Mouse (Mus musculus) embryonic facial prominence, embryonic 13.5 days (tissue): ENCODE results near the gene Ccn5. TPM values are rescaled to one million over a fixed set of nuclear protein-coding genes. Genes with fewer than 3 reads are reported as not detected.
A peak's percentile ranks its signal among the peaks of the same experiment; 100 is the strongest.

Source experiments
- ATAC-seq: fragments of 200-750 bp; cut with Nextera tagmentation; 2 replicates; pipeline ENCODE4 v1.8.0; 2017; ENCODE audit warnings: low read depth; ENCODE audit not compliant: insufficient number of reproducible peaks, insufficient read depth, low FRiP score, low TSS enrichment
- H3K27ac ChIP-seq: fragments of 300-500 bp; sonication (generic); 2 replicates; pipeline ENCODE4 v1.5.1; 2015; ENCODE audit warnings: moderate library complexity, mild to moderate bottlenecking, inconsistent platforms
- H3K27me3 ChIP-seq: fragments of 300-500 bp; sonication (generic); 2 replicates; pipeline ENCODE4 v1.6.1; 2015; ENCODE audit warnings: mild to moderate bottlenecking, inconsistent platforms
- H3K36me3 ChIP-seq: fragments of 300-500 bp; sonication (generic); 2 replicates; pipeline ENCODE4 v1.6.1; 2015; ENCODE audit warnings: mild to moderate bottlenecking, inconsistent platforms
- H3K4me1 ChIP-seq: fragments of 300-500 bp; sonication (generic); 2 replicates; pipeline ENCODE4 v1.6.1; 2015; ENCODE audit warnings: inconsistent platforms
- H3K4me2 ChIP-seq: fragments of 300-500 bp; sonication (generic); 2 replicates; pipeline ENCODE4 v1.6.1; 2015; ENCODE audit warnings: moderate library complexity, mild to moderate bottlenecking, inconsistent platforms
- H3K4me3 ChIP-seq: fragments of 300-500 bp; sonication (generic); 2 replicates; pipeline ENCODE4 v1.5.1; 2015; ENCODE audit warnings: mild to moderate bottlenecking, inconsistent platforms
- H3K9ac ChIP-seq: fragments of 300-500 bp; sonication (generic); 2 replicates; pipeline ENCODE4 v1.6.1; 2015; ENCODE audit warnings: mild to moderate bottlenecking, inconsistent platforms
- H3K9me3 ChIP-seq: fragments of 300-500 bp; sonication (generic); 2 replicates; pipeline ENCODE4 v1.6.1; 2016; ENCODE audit warnings: inconsistent platforms
- WGBS: fragments of 180-500 bp; shearing (Covaris S2); methylation state at CpG from one replicate; pipeline ENCODE4 v1.1.7; 2015; ENCODE audit warnings: mixed read lengths; 5-methylcytosine and 5-hydroxymethylcytosine counted together
- polyA plus RNA-seq: library from polyadenylated mRNA; unstranded; fragments of >200 nt; fragmentation: Nextera tagmentation; extraction: Ambion mirVana; gene quantifications from 2 replicates; pipeline ENCODE4 v1.2.1, GENCODE M21; 2015

Gene Ccn5
- polyA plus RNA-seq: 0.24 and 0.34 TPM in 2 replicates

GRCm38 (mm10) chr2:163820607-163821006, at the start of gene Ccn5:
Ccn5 (plus strand) TSS chr2:163820861.
- Histone ChIP-seq H3K27ac (no peak within 1 kb of the TSS), H3K4me3 (no peak within 1 kb of the TSS), H3K27me3 (peaks cover 4% of the 10 kb centered on the region; the same call in 1 of the 2 replicates), H3K9me3 (no peaks in the 10 kb centered on the region), H3K4me2 (no peak within 1 kb of the TSS), H3K4me1 (peaks cover 7% of the 10 kb centered on the region), H3K36me3 (no peaks in the 10 kb centered on the region), H3K9ac (no peak within 1 kb of the TSS)
- 66% methylated on average over 4 of the region's 4 CpGs for WGBS
- ATAC-seq: no peak

GRCm38 (mm10) chr2:163776661-163777060, 44.0 kb upstream of the Ccn5 start:
- WGBS: 19% methylated on average over 13 of the region's 13 CpGs
- Histone ChIP-seq H3K27me3 (peaks cover 23% of the 10 kb centered on the region; the same call in 1 of the 2 replicates), H3K9ac (no peak overlapping the region), H3K4me2 (no peak overlapping the region), H3K4me3 (no peak overlapping the region), H3K9me3 (no peaks in the 10 kb centered on the region), H3K4me1 (no peaks in the 10 kb centered on the region), H3K27ac (no peak overlapping the region), H3K36me3 (no peaks in the 10 kb centered on the region)
- no peak for ATAC-seq

- WGBS: 7% methylated on average over 2 of the region's 2 CpGs
- Histone ChIP-seq H3K4me1 (no peaks in the 10 kb centered on the region), H3K27ac (no peak overlapping the region)
These were observed 43.6 kb upstream of the Ccn5 start for GRCm38 (mm10) chr2:163777061-163777460.

GRCm38 (mm10) chr2:163778896-163779295, 41.8 kb upstream of the Ccn5 start:
- WGBS: 67% methylated on average over 4 of the region's 4 CpGs
- no peaks in the 10 kb centered on the region for H3K4me1 ChIP-seq
- no peaks in the 10 kb centered on the region for H3K36me3 ChIP-seq
- H3K27me3 ChIP-seq: peaks cover 23% of the 10 kb centered on the region; the same call in 1 of the 2 replicates
- no peak overlapping the region for H3K27ac ChIP-seq
- ATAC-seq: no peak
- H3K4me3 ChIP-seq: no peak overlapping the region
- H3K9me3 ChIP-seq: no peaks in the 10 kb centered on the region
- no peak overlapping the region for H3K9ac ChIP-seq
- no peak overlapping the region for H3K4me2 ChIP-seq

More at GRCm38 (mm10) chr2:163777061-163777460, 43.6 kb upstream of the Ccn5 start:
- no peaks in the 10 kb centered on the region for H3K9me3 ChIP-seq
- H3K9ac ChIP-seq: no peak overlapping the region
- no peak for ATAC-seq
- H3K27me3 ChIP-seq: peaks cover 23% of the 10 kb centered on the region; the same call in 1 of the 2 replicates
- H3K4me3 ChIP-seq: no peak overlapping the region
- H3K36me3 ChIP-seq: no peaks in the 10 kb centered on the region
- H3K4me2 ChIP-seq: no peak overlapping the region

- H3K4me3 ChIP-seq: no peak overlapping the region
- no peak overlapping the region for H3K9ac ChIP-seq
- H3K27me3 ChIP-seq: no peaks in the 10 kb centered on the region
- no peak for ATAC-seq
- no peaks in the 10 kb centered on the region for H3K4me1 ChIP-seq
- H3K4me2 ChIP-seq: no peak overlapping the region
- WGBS: 89% methylated on average over 6 of the region's 6 CpGs
- H3K27ac ChIP-seq: no peak overlapping the region
- no peaks in the 10 kb centered on the region for H3K36me3 ChIP-seq
- H3K9me3 ChIP-seq: no peaks in the 10 kb centered on the region
These were observed 37.3 kb upstream of the Ccn5 start for GRCm38 (mm10) chr2:163783368-163783767.

GRCm38 (mm10) chr2:163783901-163784300, 36.8 kb upstream of the Ccn5 start:
- 73% methylated on average over 4 of the region's 4 CpGs for WGBS

GRCm38 (mm10) chr2:163787086-163787485, 33.6 kb upstream of the Ccn5 start:
- Histone ChIP-seq H3K9me3 (no peaks in the 10 kb centered on the region), H3K4me3 (no peak overlapping the region), H3K36me3 (no peaks in the 10 kb centered on the region), H3K4me2 (no peak overlapping the region), H3K27me3 (no peaks in the 10 kb centered on the region), H3K9ac (no peak overlapping the region), H3K27ac (no peak overlapping the region), H3K4me1 (no peaks in the 10 kb centered on the region)
- 77% methylated on average over 6 of the region's 6 CpGs for WGBS
- no peak for ATAC-seq

More at GRCm38 (mm10) chr2:163783901-163784300, 36.8 kb upstream of the Ccn5 start:
- Histone ChIP-seq H3K9me3 (no peaks in the 10 kb centered on the region), H3K4me2 (no peak overlapping the region), H3K9ac (no peak overlapping the region), H3K36me3 (no peaks in the 10 kb centered on the region), H3K27ac (no peak overlapping the region), H3K4me1 (no peaks in the 10 kb centered on the region), H3K4me3 (no peak overlapping the region), H3K27me3 (no peaks in the 10 kb centered on the region)
- no peak for ATAC-seq

- ATAC-seq: no peak
- WGBS: 46% methylated on average over 3 of the region's 3 CpGs
- H3K27me3 ChIP-seq: no peaks in the 10 kb centered on the region
- H3K9ac ChIP-seq: no peak overlapping the region
- no peaks in the 10 kb centered on the region for H3K36me3 ChIP-seq
- H3K4me2 ChIP-seq: no peak overlapping the region
- H3K4me3 ChIP-seq: no peak overlapping the region
- no peaks in the 10 kb centered on the region for H3K4me1 ChIP-seq
- no peak overlapping the region for H3K27ac ChIP-seq
- no peaks in the 10 kb centered on the region for H3K9me3 ChIP-seq
These were observed 33.0 kb upstream of the Ccn5 start for GRCm38 (mm10) chr2:163787709-163788108.

GRCm38 (mm10) chr2:163788484-163788883, 32.2 kb upstream of the Ccn5 start:
- H3K4me3 ChIP-seq: no peak overlapping the region
- no peak overlapping the region for H3K27ac ChIP-seq
- no peak overlapping the region for H3K9ac ChIP-seq
- no peaks in the 10 kb centered on the region for H3K36me3 ChIP-seq
- H3K4me2 ChIP-seq: no peak overlapping the region
- H3K9me3 ChIP-seq: no peaks in the 10 kb centered on the region
- no peak for ATAC-seq
- no peaks in the 10 kb centered on the region for H3K4me1 ChIP-seq
- no peaks in the 10 kb centered on the region for H3K27me3 ChIP-seq
- 78% methylated on average over 4 of the region's 4 CpGs for WGBS

GRCm38 (mm10) chr2:163798411-163798810, 22.2 kb upstream of the Ccn5 start:
- no peaks in the 10 kb centered on the region for H3K27me3 ChIP-seq
- WGBS: 46% methylated on average over 7 of the region's 7 CpGs
- no peak for ATAC-seq
- no peaks in the 10 kb centered on the region for H3K36me3 ChIP-seq
- no peak overlapping the region for H3K4me2 ChIP-seq
- no peak overlapping the region for H3K9ac ChIP-seq
- peaks cover 19% of the 10 kb centered on the region for H3K4me1 ChIP-seq
- H3K27ac ChIP-seq: no peak overlapping the region; the same call in 1 of the 2 replicates
- H3K9me3 ChIP-seq: no peaks in the 10 kb centered on the region
- H3K4me3 ChIP-seq: no peak overlapping the region

GRCm38 (mm10) chr2:163800832-163801231, 19.8 kb upstream of the Ccn5 start:
- no peaks in the 10 kb centered on the region for H3K36me3 ChIP-seq
- H3K4me3 ChIP-seq: no peak overlapping the region
- H3K9me3 ChIP-seq: no peaks in the 10 kb centered on the region
- H3K4me2 ChIP-seq: no peak overlapping the region
- 40% methylated on average over 3 of the region's 3 CpGs for WGBS
- peaks cover 19% of the 10 kb centered on the region for H3K4me1 ChIP-seq
- H3K9ac ChIP-seq: no peak overlapping the region
- no peak for ATAC-seq
- peak overlapping the region; percentile 68; the same call in 1 of the 2 replicates for H3K27ac ChIP-seq
- H3K27me3 ChIP-seq: 0 out of 2 replicates have a peak, but pooled peaks cover 4% of the 10 kb centered on the region

GRCm38 (mm10) chr2:163801406-163801805, 19.3 kb upstream of the Ccn5 start:
- Histone ChIP-seq H3K9ac (no peak overlapping the region), H3K27me3 (0 out of 2 replicates have a peak, but pooled peaks cover 4% of the 10 kb centered on the region), H3K4me3 (no peak overlapping the region), H3K27ac (peak overlapping the region; percentile 68), H3K4me2 (no peak overlapping the region), H3K4me1 (peaks cover 19% of the 10 kb centered on the region), H3K36me3 (no peaks in the 10 kb centered on the region), H3K9me3 (no peaks in the 10 kb centered on the region)
- ATAC-seq: no peak
- WGBS: 54% methylated on average over 5 of the region's 5 CpGs
